Mouse (Mus musculus): ENCODE measurements around the gene Cfap157. TPM values are rescaled to one million over a fixed set of nuclear protein-coding genes. Genes with fewer than 3 reads are reported as not detected.

The Cfap157 gene
- polyA plus RNA-seq, 1 experiment from 2014 or later: 0.36 TPM

DNA sequence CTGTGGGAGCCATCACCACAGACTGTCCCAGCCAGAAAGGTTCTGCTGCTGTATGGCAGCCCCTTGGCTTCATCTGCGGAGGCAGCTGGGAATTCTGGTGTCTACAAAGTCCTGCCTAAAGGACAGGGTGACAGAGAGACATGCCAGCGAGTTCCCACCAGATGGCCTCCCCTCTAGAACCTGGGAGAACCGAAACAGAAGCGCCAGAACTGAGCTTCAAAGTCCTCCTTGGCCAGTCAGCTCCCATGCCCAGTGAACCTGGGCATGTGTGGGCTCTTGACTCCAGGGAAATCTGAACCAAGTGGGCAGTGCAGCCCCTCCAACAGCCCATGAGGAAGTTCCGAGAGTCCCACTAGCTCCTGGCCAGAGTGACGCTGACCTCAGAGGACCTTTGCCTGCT, 38.4 kb upstream of the Cfap157 start:
- H3K9ac ChIP-seq (ENCODE audit: low read length): no peak overlapping the region
- H3K36me3 ChIP-seq (ENCODE audit: control insufficient read depth, insufficient read depth, low read length): peaks cover 27% of the 10 kb centered on the region
- ATAC-seq (ENCODE audit: insufficient number of reproducible peaks, insufficient read depth, low FRiP score, low read depth): no peak
- H3K4me1 ChIP-seq (ENCODE audit: control insufficient read depth in 2 of 2, insufficient read depth in 2 of 2, low read length in 2 of 2): peaks cover 10 to 11% of the 10 kb centered on the region in 2 experiments; a peak in 2 of 4 replicates
- 68% methylated on average over 6 of the region's 6 CpGs for WGBS
- no peaks in the 10 kb centered on the region for H3K9me3 ChIP-seq (ENCODE audit: control insufficient read depth, low read length)
- no peak overlapping the region for H3K4me2 ChIP-seq (ENCODE audit: low read length)
- no peak overlapping the region for H3K27ac ChIP-seq (replicated peaks in 1 of 2; ENCODE audit: control insufficient read depth in 1 of 2, insufficient read depth in 1 of 2, low read depth in 2 of 2, low read length in 2 of 2)
- no peak overlapping the region for H3K4me3 ChIP-seq (ENCODE audit: control insufficient read depth in 1 of 2, insufficient read depth in 1 of 2, low read depth in 1 of 2, low read length in 2 of 2)
- no peaks in the 10 kb centered on the region for H3K27me3 ChIP-seq (ENCODE audit: control insufficient read depth, insufficient read depth, low read length)

DNA sequence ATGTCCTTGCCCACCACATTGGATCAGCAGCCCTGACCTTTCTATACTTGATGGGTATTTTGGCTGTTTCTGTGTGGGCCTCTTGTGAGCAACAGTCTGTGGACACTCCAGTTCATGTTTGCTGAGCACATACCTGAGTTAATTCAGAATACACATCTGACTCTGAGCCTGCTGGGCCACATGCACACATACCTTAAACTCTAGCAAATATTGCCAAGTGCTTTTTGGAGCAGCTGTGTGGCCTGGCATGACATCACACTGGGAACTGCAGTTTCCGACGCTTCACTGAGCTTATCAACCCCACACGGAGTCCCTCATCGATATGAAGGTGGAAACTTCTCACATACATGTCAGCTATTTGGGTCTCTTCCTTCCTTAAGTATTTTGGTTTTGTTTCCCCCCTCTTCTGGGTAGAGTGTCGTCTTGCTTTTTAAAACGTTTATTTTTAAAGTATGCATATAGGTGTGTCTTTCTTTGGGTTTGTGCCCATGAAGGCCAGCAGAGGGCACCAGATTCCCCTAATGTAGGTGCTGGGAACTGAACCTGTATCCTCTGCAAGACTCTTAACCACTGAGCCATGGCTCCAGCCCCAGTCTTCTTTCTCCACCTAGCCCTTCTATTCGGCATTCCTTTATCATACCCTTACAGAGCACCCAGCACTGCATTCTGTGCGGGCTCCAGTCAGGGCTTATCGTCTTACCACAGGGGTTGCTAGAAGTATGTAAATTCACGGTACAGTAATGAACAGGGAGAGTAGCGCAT, 37.0 kb upstream of the Cfap157 start:
- Histone ChIP-seq H3K4me1 (ENCODE audit: control insufficient read depth in 2 of 2, insufficient read depth in 2 of 2, low read length in 2 of 2) (peaks cover 11 to 14% of the 10 kb centered on the region in 2 experiments; a peak in 2 of 4 replicates), H3K9me3 (ENCODE audit: control insufficient read depth, low read length) (no peaks in the 10 kb centered on the region), H3K27ac (replicated peaks in 1 of 2; ENCODE audit: control insufficient read depth in 1 of 2, insufficient read depth in 1 of 2, low read depth in 2 of 2, low read length in 2 of 2) (no peak overlapping the region), H3K4me2 (ENCODE audit: low read length) (no peak overlapping the region), H3K9ac (ENCODE audit: low read length) (no peak overlapping the region), H3K4me3 (ENCODE audit: control insufficient read depth in 1 of 2, insufficient read depth in 1 of 2, low read depth in 1 of 2, low read length in 2 of 2) (no peak overlapping the region), H3K36me3 (ENCODE audit: control insufficient read depth, insufficient read depth, low read length) (peaks cover 34% of the 10 kb centered on the region), H3K27me3 (ENCODE audit: control insufficient read depth, insufficient read depth, low read length) (no peaks in the 10 kb centered on the region)
- no peak for ATAC-seq (ENCODE audit: insufficient number of reproducible peaks, insufficient read depth, low FRiP score, low read depth)
- 64% methylated on average over 11 of the region's 11 CpGs for WGBS

DNA sequence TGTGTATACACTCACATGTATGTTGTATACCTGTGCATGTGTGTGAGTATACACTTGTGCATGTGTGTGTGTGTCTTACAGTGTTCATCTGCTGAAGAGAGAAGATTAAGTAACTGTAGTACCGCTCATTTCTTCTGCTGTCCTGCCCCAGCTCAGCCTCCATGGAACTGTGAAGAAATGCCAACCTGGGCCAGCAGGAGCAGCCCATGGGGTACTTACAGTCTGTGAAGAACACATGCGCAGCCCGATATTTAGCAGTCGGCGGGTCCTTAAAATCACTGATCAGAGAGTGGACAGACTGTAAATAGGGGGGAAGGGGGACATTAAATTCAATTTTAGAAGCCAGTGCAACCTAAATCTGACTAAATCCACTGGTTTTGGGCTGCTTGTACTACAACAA, 34.0 kb upstream of the Cfap157 start:
- WGBS: 95% methylated on average over 5 of the region's 5 CpGs
- no peak for ATAC-seq (ENCODE audit: insufficient number of reproducible peaks, insufficient read depth, low FRiP score, low read depth)
- no peak overlapping the region for H3K27ac ChIP-seq (replicated peaks in 1 of 2; ENCODE audit: control insufficient read depth in 1 of 2, insufficient read depth in 1 of 2, low read depth in 2 of 2, low read length in 2 of 2)
- H3K27me3 ChIP-seq (ENCODE audit: control insufficient read depth, insufficient read depth, low read length): no peaks in the 10 kb centered on the region
- H3K9me3 ChIP-seq (ENCODE audit: control insufficient read depth, low read length): no peaks in the 10 kb centered on the region
- H3K4me2 ChIP-seq (ENCODE audit: low read length): no peak overlapping the region
- no peak overlapping the region for H3K4me3 ChIP-seq (ENCODE audit: control insufficient read depth in 1 of 2, insufficient read depth in 1 of 2, low read depth in 1 of 2, low read length in 2 of 2)
- peaks cover under 1 to 6% of the 10 kb centered on the region in 2 experiments; a peak in 2 of 4 replicates for H3K4me1 ChIP-seq (ENCODE audit: control insufficient read depth in 2 of 2, insufficient read depth in 2 of 2, low read length in 2 of 2)
- no peak overlapping the region for H3K9ac ChIP-seq (ENCODE audit: low read length)
- H3K36me3 ChIP-seq (ENCODE audit: control insufficient read depth, insufficient read depth, low read length): peaks cover 55% of the 10 kb centered on the region

DNA sequence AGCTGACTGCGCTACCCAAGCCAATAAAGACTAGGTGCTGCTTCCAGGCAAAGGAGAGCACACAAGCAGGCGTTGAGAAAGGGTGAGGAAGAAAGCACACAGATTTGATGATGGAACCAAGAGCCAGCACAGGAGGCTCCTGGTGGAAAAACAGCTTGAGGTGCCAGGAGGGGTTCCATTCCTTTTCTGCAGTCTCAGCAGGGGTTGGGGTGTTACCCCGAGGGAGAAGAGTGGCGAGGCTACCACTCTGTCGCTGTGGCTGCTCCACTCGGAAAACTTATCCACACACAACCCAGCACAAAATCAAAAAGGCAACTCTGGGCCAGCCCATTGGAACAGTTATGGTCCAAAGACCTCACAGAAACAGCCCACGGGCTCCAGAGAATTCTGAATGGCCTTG, 33.4 kb upstream of the Cfap157 start:
- Histone ChIP-seq H3K27ac (replicated peaks in 1 of 2; ENCODE audit: control insufficient read depth in 1 of 2, insufficient read depth in 1 of 2, low read depth in 2 of 2, low read length in 2 of 2) (no peak overlapping the region), H3K36me3 (ENCODE audit: control insufficient read depth, insufficient read depth, low read length) (peaks cover 59% of the 10 kb centered on the region), H3K4me2 (ENCODE audit: low read length) (no peak overlapping the region), H3K4me1 (ENCODE audit: control insufficient read depth in 2 of 2, insufficient read depth in 2 of 2, low read length in 2 of 2) (peaks cover 0 to 3% of the 10 kb centered on the region in 2 experiments; a peak in 1 of 4 replicates), H3K9ac (ENCODE audit: low read length) (no peak overlapping the region), H3K4me3 (ENCODE audit: control insufficient read depth in 1 of 2, insufficient read depth in 1 of 2, low read depth in 1 of 2, low read length in 2 of 2) (no peak overlapping the region), H3K27me3 (ENCODE audit: control insufficient read depth, insufficient read depth, low read length) (no peaks in the 10 kb centered on the region), H3K9me3 (ENCODE audit: control insufficient read depth, low read length) (no peaks in the 10 kb centered on the region)
- WGBS: 75% methylated on average over 7 of the region's 7 CpGs
- no peak for ATAC-seq (ENCODE audit: insufficient number of reproducible peaks, insufficient read depth, low FRiP score, low read depth)

DNA sequence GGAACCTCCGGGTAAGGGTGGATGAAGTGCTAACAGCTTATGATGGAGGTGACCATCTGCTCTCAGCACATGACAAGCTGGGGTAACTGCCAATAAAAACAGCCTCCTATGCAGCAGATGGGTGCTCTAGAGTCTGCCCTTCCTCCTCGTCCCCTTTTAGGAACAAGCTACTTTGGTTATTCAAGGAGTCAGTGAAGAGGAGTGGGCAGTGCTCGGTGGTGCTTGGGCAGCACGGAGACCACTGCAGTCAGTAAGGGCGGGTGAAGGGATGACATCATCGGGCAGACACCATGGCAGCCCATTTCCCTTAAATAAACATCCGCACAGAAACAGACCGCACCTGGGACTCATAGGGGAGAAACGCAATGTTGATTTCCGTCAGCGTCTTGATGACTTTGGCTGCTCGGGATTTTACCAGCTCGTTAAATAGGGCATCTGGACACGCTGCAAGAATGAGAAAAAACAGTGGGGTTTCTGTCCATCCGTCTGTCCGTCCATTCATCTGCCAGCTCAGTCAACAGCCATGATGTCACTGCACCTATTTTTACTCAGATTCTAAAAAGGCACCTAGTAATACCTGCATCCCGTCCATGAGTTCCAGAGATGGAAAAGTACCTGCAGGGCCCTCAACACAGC, 32.8 kb upstream of the Cfap157 start:
- Histone ChIP-seq H3K4me1 (ENCODE audit: control insufficient read depth in 2 of 2, insufficient read depth in 2 of 2, low read length in 2 of 2) (peaks cover 0 to 3% of the 10 kb centered on the region in 2 experiments; a peak in 1 of 4 replicates), H3K9ac (ENCODE audit: low read length) (no peak overlapping the region), H3K36me3 (ENCODE audit: control insufficient read depth, insufficient read depth, low read length) (peaks cover 61% of the 10 kb centered on the region), H3K4me2 (ENCODE audit: low read length) (no peak overlapping the region), H3K27ac (replicated peaks in 1 of 2; ENCODE audit: control insufficient read depth in 1 of 2, insufficient read depth in 1 of 2, low read depth in 2 of 2, low read length in 2 of 2) (no peak overlapping the region), H3K9me3 (ENCODE audit: control insufficient read depth, low read length) (no peaks in the 10 kb centered on the region), H3K4me3 (ENCODE audit: control insufficient read depth in 1 of 2, insufficient read depth in 1 of 2, low read depth in 1 of 2, low read length in 2 of 2) (no peak overlapping the region), H3K27me3 (ENCODE audit: control insufficient read depth, insufficient read depth, low read length) (no peaks in the 10 kb centered on the region)
- 62% methylated on average over 17 of the region's 17 CpGs for WGBS
- no peak for ATAC-seq (ENCODE audit: insufficient number of reproducible peaks, insufficient read depth, low FRiP score, low read depth)

DNA sequence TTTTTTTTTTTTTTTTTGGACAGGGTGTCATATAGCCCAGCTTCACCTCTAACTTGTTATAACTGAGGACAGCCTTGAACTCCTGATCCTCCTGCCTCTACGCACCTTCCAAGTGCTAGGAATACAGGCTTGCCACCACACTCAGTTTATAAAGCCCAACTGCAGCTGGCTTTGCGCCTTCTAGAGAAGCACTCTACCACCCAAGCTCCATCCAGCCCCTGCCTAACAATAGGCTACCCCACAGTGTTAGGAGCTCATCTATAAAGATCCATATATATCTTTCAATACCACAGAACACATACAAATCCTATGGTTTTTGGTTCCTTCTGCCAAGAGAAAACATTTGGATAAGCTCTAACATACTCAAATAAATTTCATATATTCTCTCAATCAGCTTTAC, 32.3 kb upstream of the Cfap157 start:
- no peak overlapping the region for H3K27ac ChIP-seq (replicated peaks in 1 of 2; ENCODE audit: control insufficient read depth in 1 of 2, insufficient read depth in 1 of 2, low read depth in 2 of 2, low read length in 2 of 2)
- peaks cover 62% of the 10 kb centered on the region for H3K36me3 ChIP-seq (ENCODE audit: control insufficient read depth, insufficient read depth, low read length)
- no peak overlapping the region for H3K4me2 ChIP-seq (ENCODE audit: low read length)
- H3K4me3 ChIP-seq (ENCODE audit: control insufficient read depth in 1 of 2, insufficient read depth in 1 of 2, low read depth in 1 of 2, low read length in 2 of 2): no peak overlapping the region
- no peak for ATAC-seq (ENCODE audit: insufficient number of reproducible peaks, insufficient read depth, low FRiP score, low read depth)
- no peaks in the 10 kb centered on the region for H3K9me3 ChIP-seq (ENCODE audit: control insufficient read depth, low read length)
- H3K4me1 ChIP-seq (ENCODE audit: control insufficient read depth in 2 of 2, insufficient read depth in 2 of 2, low read length in 2 of 2): peaks cover 0 to 3% of the 10 kb centered on the region in 2 experiments; a peak in 1 of 4 replicates
- no peaks in the 10 kb centered on the region for H3K27me3 ChIP-seq (ENCODE audit: control insufficient read depth, insufficient read depth, low read length)
- H3K9ac ChIP-seq (ENCODE audit: low read length): no peak overlapping the region
- WGBS: 93% methylated on average over 2 of the region's 2 CpGs

DNA sequence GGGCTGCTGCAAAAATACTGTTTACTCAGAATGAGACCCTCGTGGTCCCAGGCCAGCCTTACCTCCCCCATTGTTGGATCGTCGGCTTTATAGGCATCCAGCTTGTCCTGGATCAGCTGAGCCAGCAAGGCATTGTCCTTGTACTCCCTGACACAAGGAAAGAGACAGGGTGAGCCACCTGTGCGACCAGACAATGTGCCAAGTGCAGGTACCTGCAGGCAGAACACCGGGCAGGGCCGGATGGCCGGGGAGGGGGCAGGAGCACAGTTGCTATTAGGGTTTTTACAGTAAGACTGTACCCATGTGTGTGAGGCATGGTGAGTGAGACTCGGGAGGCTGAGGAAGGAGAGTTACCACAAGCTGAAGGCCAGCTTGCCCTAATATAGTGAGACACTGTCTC, 27.7 kb upstream of the Cfap157 start:
- Histone ChIP-seq H3K27ac (replicated peaks in 1 of 2; ENCODE audit: control insufficient read depth in 1 of 2, insufficient read depth in 1 of 2, low read depth in 2 of 2, low read length in 2 of 2) (no peak overlapping the region), H3K4me2 (ENCODE audit: low read length) (no peak overlapping the region), H3K4me1 (ENCODE audit: control insufficient read depth in 2 of 2, insufficient read depth in 2 of 2, low read length in 2 of 2) (peaks cover 0 to under 1% of the 10 kb centered on the region in 2 experiments; a peak in 1 of 4 replicates), H3K27me3 (ENCODE audit: control insufficient read depth, insufficient read depth, low read length) (no peaks in the 10 kb centered on the region), H3K9ac (ENCODE audit: low read length) (no peak overlapping the region), H3K36me3 (ENCODE audit: control insufficient read depth, insufficient read depth, low read length) (peaks cover 72% of the 10 kb centered on the region), H3K4me3 (ENCODE audit: control insufficient read depth in 1 of 2, insufficient read depth in 1 of 2, low read depth in 1 of 2, low read length in 2 of 2) (no peak overlapping the region), H3K9me3 (ENCODE audit: control insufficient read depth, low read length) (no peaks in the 10 kb centered on the region)
- no peak for ATAC-seq (ENCODE audit: insufficient number of reproducible peaks, insufficient read depth, low FRiP score, low read depth)
- WGBS: 92% methylated on average over 8 of the region's 8 CpGs

Data from heart, embryonic 14.5 days (tissue).